9 mouse cellular contexts compared by ENCODE assay signal in genomic region chr4:149255277-149256270, GRCm38 (mm10). TPM values are rescaled to one million over a fixed set of nuclear protein-coding genes. Genes with fewer than 3 reads are reported as not detected.
DNase-seq lines count a peak whose midpoint lies in the region; ATAC-seq and TF ChIP-seq lines count a peak whose summit lies in the region.
"Had no signal": no experiment of that assay in that cellular context is flagged by ENCODE, and none has a peak within 500 bp of the region (broad histone marks: within the 10 kb centered on the region; RNA-seq: fewer than 3 reads in every experiment).

No protein-coding gene starts in this region.

- H3K27me3 ChIP-seq in kidney, embryonic 14.5 days (ENCODE audit: control insufficient read depth, insufficient read depth, low read length) = no peaks in the 10 kb centered on the region
- no peaks in the 10 kb centered on the region for H3K27me3 ChIP-seq in heart, postnatal 0 days (ENCODE audit: control insufficient read depth, insufficient read depth, low read length)
- H3K27me3 ChIP-seq in midbrain, postnatal 0 days (ENCODE audit: insufficient read depth, low read length) = no peaks in the 10 kb centered on the region

- peak overlapping the region; percentile 17; the same call in 1 of the 2 replicates for H3K27ac ChIP-seq in kidney, embryonic 14.5 days (ENCODE audit: low read depth, low read length)
- H3K27ac ChIP-seq in cortical plate, adult 2 months (ENCODE audit: insufficient read depth, low read length) = peak overlapping the region; percentile 19
- peak overlapping the region; percentile 68 for H3K27ac ChIP-seq in heart, postnatal 0 days (ENCODE audit: low read depth)
- peak overlapping the region; percentile 73 for H3K27ac ChIP-seq in midbrain, postnatal 0 days (ENCODE audit: low read depth, low read length)

- H3K9ac ChIP-seq in kidney, embryonic 14.5 days (ENCODE audit: low read depth, low read length) = no peak overlapping the region
- H3K9ac ChIP-seq in heart, postnatal 0 days (replicated peaks; ENCODE audit: low read depth, low read length) = no peak overlapping the region
- H3K9ac ChIP-seq in midbrain, postnatal 0 days (replicated peaks; ENCODE audit: low read length, poor library complexity, severe bottlenecking) = 0 out of 2 replicates have a peak overlapping the region, but pooled peaks have one; percentile 1
- H3K9ac ChIP-seq: lung, embryonic 14.5 days had no signal

- no peak for TF ChIP-seq CTCF in cortical plate, adult 2 months (IDR thresholded peaks at IDR 0.05; ENCODE audit: extremely low read depth, insufficient read depth, low read length)
- TF ChIP-seq CTCF in heart, postnatal 0 days (IDR thresholded peaks at IDR 0.05; ENCODE audit: low read depth) = no peak
- no peak for TF ChIP-seq CTCF in midbrain, postnatal 0 days (IDR thresholded peaks at IDR 0.05)

- no peak for ATAC-seq in kidney, embryonic 14.5 days (ENCODE audit: low FRiP score, low TSS enrichment)
- ATAC-seq in heart, postnatal 0 days (ENCODE audit: insufficient read depth, low read depth) = peak; percentile 47
- ATAC-seq in midbrain, postnatal 0 days (ENCODE audit: low FRiP score) = no peak

- no peaks in the 10 kb centered on the region for H3K9me3 ChIP-seq in kidney, embryonic 14.5 days (ENCODE audit: control insufficient read depth, low read length)
- no peaks in the 10 kb centered on the region for H3K9me3 ChIP-seq in heart, postnatal 0 days (replicated peaks; ENCODE audit: control insufficient read depth, low read length)
- no peaks in the 10 kb centered on the region for H3K9me3 ChIP-seq in midbrain, postnatal 0 days (ENCODE audit: low read length)

- no peak for TF ChIP-seq POLR2A in cortical plate, adult 2 months (IDR thresholded peaks at IDR 0.05; ENCODE audit: extremely low read depth, insufficient read depth, low read length)

- no peak overlapping the region for H3K4me2 ChIP-seq in kidney, embryonic 14.5 days (replicated peaks; ENCODE audit: low read depth, low read length)
- H3K4me2 ChIP-seq in heart, postnatal 0 days (ENCODE audit: low read depth, low read length) = no peak overlapping the region; the same call in none of the 2 replicates
- H3K4me2 ChIP-seq in midbrain, postnatal 0 days (ENCODE audit: low read depth, low read length, poor library complexity, severe bottlenecking) = no peak overlapping the region
- H3K4me2 ChIP-seq: lung, embryonic 14.5 days had no signal

- TF ChIP-seq EP300 in heart, postnatal 0 days (IDR thresholded peaks at IDR 0.05; ENCODE audit: low read depth) = no peak

- H3K4me3 ChIP-seq in kidney, embryonic 14.5 days (ENCODE audit: low read length) = no peak overlapping the region
- H3K4me3 ChIP-seq in cortical plate, adult 2 months (ENCODE audit: insufficient read depth, low read length) = no peak overlapping the region
- no peak overlapping the region for H3K4me3 ChIP-seq in heart, postnatal 0 days (ENCODE audit: low read depth, low read length)
- H3K4me3 ChIP-seq in midbrain, postnatal 0 days (ENCODE audit: low read depth, low read length) = no peak overlapping the region

- H3K4me1 ChIP-seq in kidney, embryonic 14.5 days (ENCODE audit: control insufficient read depth, insufficient read depth, low read length) = no peaks in the 10 kb centered on the region
- peaks cover 10% of the 10 kb centered on the region for H3K4me1 ChIP-seq in cortical plate, adult 2 months (ENCODE audit: control insufficient read depth, insufficient read depth, low read length)
- peaks cover 11% of the 10 kb centered on the region; the same call in 1 of the 2 replicates for H3K4me1 ChIP-seq in heart, postnatal 0 days (ENCODE audit: control insufficient read depth, insufficient read depth)
- H3K4me1 ChIP-seq in midbrain, postnatal 0 days (ENCODE audit: insufficient read depth, low read length) = no peaks in the 10 kb centered on the region

- WGBS in kidney, embryonic 14.5 days = 49% methylated on average over 13 of the region's 13 CpGs
- WGBS in heart, postnatal 0 days = 25% methylated on average over 13 of the region's 13 CpGs
- WGBS in midbrain, postnatal 0 days = 12% methylated on average over 13 of the region's 13 CpGs

- peaks cover 34% of the 10 kb centered on the region for H3K36me3 ChIP-seq in kidney, embryonic 14.5 days (ENCODE audit: control insufficient read depth, insufficient read depth, low read length)
- peaks cover 79% of the 10 kb centered on the region for H3K36me3 ChIP-seq in heart, postnatal 0 days (replicated peaks; ENCODE audit: control insufficient read depth, insufficient read depth, low read length)
- H3K36me3 ChIP-seq in midbrain, postnatal 0 days (ENCODE audit: insufficient read depth, low read length) = peaks cover 12% of the 10 kb centered on the region; the same call in 1 of the 2 replicates

- no peak for DNase-seq in kidney, adult 18-20 months
- DNase-seq in heart, postnatal 0 days (ENCODE audit: low spot score) = peak; percentile 43
- peak; percentile 64 for DNase-seq in midbrain, postnatal 0 days (ENCODE audit: low spot score)
- DNase-seq in thymus, postnatal 36 days = no peak
- DNase-seq in spleen, postnatal 36 days (ENCODE audit: low spot score in 2 of 2) = no peak
- DNase-seq in spleen, adult 12 weeks (ENCODE audit: low spot score) = no peak
- DNase-seq: lung, embryonic 14.5 days had no signal

RNA-seq across cellular contexts. Expression of gene Kif1b, which starts 51.9 kb away (rescaled TPM):
- 25.6 and 35.7 TPM in 2 replicates for polyA plus RNA-seq in kidney, embryonic 14.5 days (2014; fragmentation: Nextera tagmentation; extraction: Ambion mirVana)
- 229 and 234 TPM in 2 replicates for polyA plus RNA-seq in cortical plate, adult 2 months (2012; rRNA removed)
- 62.9 and 63.3 TPM in 2 replicates for total RNA-seq in heart, postnatal 0 days (2014; rRNA removed; ENCODE audit: low replicate concordance)
- 44.2 and 45.0 TPM in 2 replicates for polyA plus RNA-seq in heart, postnatal 0 days (2015; fragmentation: Nextera tagmentation; extraction: Ambion mirVana)
- 308 and 425 TPM in 2 replicates for total RNA-seq in midbrain, postnatal 0 days (2014; rRNA removed)
- polyA plus RNA-seq in midbrain, postnatal 0 days (2015; fragmentation: Nextera tagmentation; extraction: Ambion mirVana) = 183 and 215 TPM in 2 replicates

Comparison
In these comparisons a context has a peak if more than half of its experiments do, and no peak if none do; other contexts are left out.
1. H3K27ac ChIP-seq: peak in every context shown above with its lines; median percentile 73 in midbrain, postnatal 0 days; 68 in heart, postnatal 0 days; 19 in cortical plate, adult 2 months; 17 in kidney, embryonic 14.5 days.
2. DNase-seq: peak in heart, postnatal 0 days (single experiment) and midbrain, postnatal 0 days (single experiment); none in kidney, adult 18-20 months (single experiment), thymus, postnatal 36 days (0 of 2), spleen, postnatal 36 days (0 of 2) and spleen, adult 12 weeks (single experiment).